21 mouse cellular contexts compared by ENCODE assay signal in the genomic region with DNA sequence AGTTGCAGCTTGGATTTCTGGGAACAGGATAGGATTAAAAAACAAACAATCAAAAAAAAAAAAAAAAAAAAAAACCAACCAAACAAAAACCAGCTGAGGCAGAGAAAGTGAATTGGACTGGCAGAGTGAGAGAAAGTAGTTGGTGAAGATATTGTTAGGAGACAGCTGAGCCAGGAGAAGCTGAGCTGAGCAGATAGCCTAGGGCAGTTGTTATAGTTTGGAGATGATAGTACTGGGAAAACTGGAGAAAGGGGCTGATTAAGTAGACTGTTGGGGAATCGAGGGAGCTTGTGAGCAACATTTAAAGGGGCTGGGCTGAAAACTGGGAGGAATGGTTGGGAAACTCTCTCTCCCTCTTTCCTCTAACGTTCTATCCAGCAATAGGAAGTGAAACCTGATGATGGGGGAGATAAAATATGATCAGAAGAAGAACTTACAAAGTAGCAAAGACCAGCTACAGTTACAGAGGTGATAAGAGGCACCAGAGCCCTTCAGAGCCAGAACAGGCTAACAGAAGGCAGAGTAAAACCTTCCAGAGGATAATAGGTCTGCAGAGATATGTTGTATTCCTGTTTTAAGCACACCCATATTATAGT.
DNase-seq lines count a peak whose midpoint lies in the region; ATAC-seq lines count a peak whose summit lies in the region.
"Had no signal": no experiment of that assay in that cellular context is flagged by ENCODE, and none has a peak within 500 bp of the region (broad histone marks: within the 10 kb centered on the region; RNA-seq: fewer than 3 reads in every experiment).

No protein-coding gene starts in this region.

- H3K27ac ChIP-seq in heart, embryonic 10.5 days: peak overlapping the region; percentile 64
- H3K27ac ChIP-seq in neural tube, embryonic 13.5 days (replicated peaks): peak overlapping the region; percentile 81; the same call in 1 of the 2 replicates
- peak overlapping the region; percentile 89 for H3K27ac ChIP-seq in midbrain, embryonic 16.5 days (ENCODE audit: low read length)
- H3K27ac ChIP-seq: embryonic facial prominence, embryonic 10.5 days; heart, embryonic 15.5 days; liver, embryonic 15.5 days; macrophage; neural tube, embryonic 12.5 days; stomach, embryonic 15.5 days had no signal

- H3K4me1 ChIP-seq in heart, embryonic 10.5 days: peaks cover 9% of the 10 kb centered on the region; the same call in 1 of the 2 replicates
- 0 out of 2 replicates have a peak, but pooled peaks cover 15% of the 10 kb centered on the region for H3K4me1 ChIP-seq in neural tube, embryonic 13.5 days (replicated peaks)
- H3K4me1 ChIP-seq in midbrain, embryonic 16.5 days (ENCODE audit: control insufficient read depth, insufficient read depth, low read length): peaks cover 37% of the 10 kb centered on the region
- H3K4me1 ChIP-seq: embryonic facial prominence, embryonic 10.5 days; heart, embryonic 15.5 days; neural tube, embryonic 12.5 days; stomach, embryonic 15.5 days had no signal

- no peaks in the 10 kb centered on the region for H3K36me3 ChIP-seq in heart, embryonic 10.5 days
- no peaks in the 10 kb centered on the region for H3K36me3 ChIP-seq in neural tube, embryonic 13.5 days
- no peaks in the 10 kb centered on the region for H3K36me3 ChIP-seq in midbrain, embryonic 16.5 days (ENCODE audit: control insufficient read depth, insufficient read depth, low read length)
- H3K36me3 ChIP-seq: embryonic facial prominence, embryonic 10.5 days; heart, embryonic 15.5 days; limb, embryonic 10.5 days; liver, embryonic 15.5 days; neural tube, embryonic 12.5 days; stomach, embryonic 15.5 days had no signal

- H3K27me3 ChIP-seq in heart, embryonic 10.5 days (ENCODE audit: insufficient read depth, poor library complexity, severe bottlenecking): no peaks in the 10 kb centered on the region
- H3K27me3 ChIP-seq in neural tube, embryonic 13.5 days: no peaks in the 10 kb centered on the region
- no peaks in the 10 kb centered on the region for H3K27me3 ChIP-seq in midbrain, embryonic 16.5 days (ENCODE audit: control insufficient read depth, insufficient read depth, low read depth, low read length)
- H3K27me3 ChIP-seq: heart, embryonic 15.5 days; neural tube, embryonic 12.5 days; stomach, embryonic 15.5 days had no signal

- H3K9ac ChIP-seq in neural tube, embryonic 13.5 days: no peak overlapping the region
- no peak overlapping the region for H3K9ac ChIP-seq in midbrain, embryonic 16.5 days (ENCODE audit: low read depth, low read length)
- H3K9ac ChIP-seq: heart, embryonic 15.5 days; liver, embryonic 15.5 days; neural tube, embryonic 12.5 days; stomach, embryonic 15.5 days had no signal

- no peak for DNase-seq in heart, embryonic 10.5 days (ENCODE audit: low spot score)
- no peak for DNase-seq in heart, postnatal 14 days
- DNase-seq in neural tube, embryonic 10.5 days (ENCODE audit: extremely low spot score, low spot score): no peak
- DNase-seq in lung, postnatal 36 days: no peak
- DNase-seq in heart, postnatal 36 days: no peak
- DNase-seq: adrenal gland, postnatal 25 days; cerebellum, adult 8-10 months; gastrocnemius, postnatal 25 days; kidney, adult 9 months; kidney, postnatal 14 days; thymus, postnatal 36 days had no signal

- intact Hi-C loops in heart, postnatal 14 days (cut with DNase I): no loop called here
- intact Hi-C loops in heart, postnatal 36 days (cut with DNase I): no loop called here

- WGBS in heart, embryonic 10.5 days: 44% methylated on average over 2 of the region's 2 CpGs
- 75% methylated on average over 2 of the region's 2 CpGs for WGBS in neural tube, embryonic 13.5 days
- 48% methylated on average over 2 of the region's 2 CpGs for WGBS in midbrain, embryonic 16.5 days

- H3K4me3 ChIP-seq in heart, embryonic 10.5 days: no peak overlapping the region
- H3K4me3 ChIP-seq in neural tube, embryonic 13.5 days: no peak overlapping the region
- no peak overlapping the region for H3K4me3 ChIP-seq in midbrain, embryonic 16.5 days (ENCODE audit: low read depth, low read length)
- H3K4me3 ChIP-seq: embryonic facial prominence, embryonic 10.5 days; heart, embryonic 15.5 days; limb, embryonic 10.5 days; liver, embryonic 15.5 days; neural tube, embryonic 12.5 days; stomach, embryonic 15.5 days had no signal

- H3K4me2 ChIP-seq in neural tube, embryonic 13.5 days: no peak overlapping the region
- H3K4me2 ChIP-seq in midbrain, embryonic 16.5 days (ENCODE audit: low read length): no peak overlapping the region
- H3K4me2 ChIP-seq: heart, embryonic 15.5 days; liver, embryonic 15.5 days; neural tube, embryonic 12.5 days; stomach, embryonic 15.5 days had no signal

- no peak for ATAC-seq in neural tube, embryonic 13.5 days (ENCODE audit: low read depth)
- no peak for ATAC-seq in midbrain, embryonic 16.5 days
- ATAC-seq: intestine, embryonic 16.5 days had no signal

- no peaks in the 10 kb centered on the region for H3K9me3 ChIP-seq in heart, embryonic 10.5 days
- no peaks in the 10 kb centered on the region for H3K9me3 ChIP-seq in neural tube, embryonic 13.5 days
- H3K9me3 ChIP-seq in midbrain, embryonic 16.5 days (replicated peaks; ENCODE audit: control insufficient read depth, low read length, poor library complexity, severe bottlenecking): no peaks in the 10 kb centered on the region
- H3K9me3 ChIP-seq: embryonic facial prominence, embryonic 10.5 days; heart, embryonic 15.5 days; limb, embryonic 10.5 days; liver, embryonic 15.5 days; neural tube, embryonic 12.5 days; stomach, embryonic 15.5 days had no signal
